Mouse (Mus musculus): ENCODE measurements at regions not wholly inside any gene's neighbourhood (a gene's known extent, or its start where the extent isn't known, plus 50 kb on each side); places are given as distances from the start of the nearest gene placed in this dataset.
"Not testable (repeated sequence)": the region's sequence is repeated elsewhere in the genome, so short reads cannot be mapped to it uniquely, and the experiment has no call there.

DNA sequence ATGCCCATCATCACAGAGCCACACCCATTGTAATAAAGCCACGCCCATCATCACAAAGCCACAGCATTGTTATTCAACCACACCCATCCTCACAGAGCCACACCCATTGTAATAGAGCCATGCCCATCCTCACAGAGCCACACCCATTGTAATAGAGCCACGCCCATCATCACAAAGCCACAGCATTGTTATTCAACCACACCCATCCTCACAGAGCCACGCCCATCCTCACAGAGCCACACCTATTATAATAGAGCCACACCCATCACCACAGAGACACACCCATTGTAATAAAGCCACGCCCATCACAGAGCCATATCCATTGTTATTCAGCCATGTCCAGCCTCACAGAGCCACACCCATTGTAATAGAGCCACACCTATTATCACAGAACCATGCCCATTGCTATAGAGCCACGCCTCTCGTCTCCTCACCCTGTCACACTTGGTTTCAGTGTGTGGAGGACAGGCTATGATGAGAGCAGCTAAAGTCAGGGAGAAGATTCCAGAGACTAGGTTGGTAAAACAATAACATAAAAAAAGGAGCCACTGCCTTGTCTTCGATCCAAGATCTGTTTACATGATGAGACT lies 85.6 kb downstream of the Gxylt1 start:
- no peak for DNase-seq (ENCODE audit: low spot score)

- no peak for DNase-seq (ENCODE audit: low spot score)
Observed at GRCm38 (mm10) chr15:93176221-93176620, 98.8 kb downstream of the Gxylt1 start.

DNA sequence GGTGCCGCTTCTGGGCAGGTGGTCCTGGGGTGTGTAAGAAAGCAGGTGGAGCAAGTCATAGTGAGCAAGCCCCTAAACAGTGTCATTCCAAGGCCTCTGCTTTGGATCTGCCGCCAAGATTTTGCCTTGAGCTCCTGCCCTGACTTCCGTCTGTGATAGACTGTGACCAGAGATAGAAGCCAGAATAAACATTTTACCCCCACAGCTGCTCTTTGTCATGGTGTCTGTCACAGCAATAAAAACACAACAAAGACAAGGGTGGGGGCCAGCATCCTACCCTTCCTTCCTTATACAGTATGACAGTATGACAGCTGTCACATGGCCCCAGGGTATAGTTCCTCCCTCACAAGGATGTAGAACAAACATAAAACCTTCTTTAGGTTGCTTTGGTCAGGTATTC lies 106.2 kb downstream of the Gxylt1 start:
- no peak for DNase-seq (ENCODE audit: low spot score)

DNA sequence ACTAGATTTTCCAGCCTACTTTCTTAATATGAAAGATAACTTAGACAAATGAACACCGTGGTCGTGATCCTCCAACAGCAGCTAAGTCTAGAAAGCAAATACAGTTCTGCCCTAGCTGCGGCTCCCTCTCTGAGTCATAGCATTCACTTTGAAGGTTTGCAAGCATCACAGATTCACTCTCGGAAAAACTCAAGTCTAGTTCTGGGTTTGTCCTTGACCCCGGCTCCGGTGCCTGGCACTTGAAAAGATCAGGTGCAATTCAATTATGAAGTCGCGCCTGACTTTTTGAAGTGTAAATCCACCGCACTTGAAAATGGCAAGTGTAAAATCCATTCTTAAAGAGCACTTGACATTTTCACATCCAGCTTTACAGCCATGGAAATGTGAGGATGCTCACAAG lies 107.5 kb downstream of the Gxylt1 start:
- DNase-seq (ENCODE audit: low spot score), result no peak

GRCm38 (mm10) chr15:93161924-93162910 lies 112.8 kb downstream of the Gxylt1 start:
- DNase-seq (ENCODE audit: low spot score), result no peak

GRCm38 (mm10) chr15:93161329-93161728 lies 113.7 kb downstream of the Gxylt1 start:
- DNase-seq (ENCODE audit: low spot score), result no peak

- DNase-seq (ENCODE audit: low spot score), result no peak
Observed at GRCm38 (mm10) chr15:93155756-93156155, 119.2 kb downstream of the Gxylt1 start.

- DNase-seq (ENCODE audit: low spot score), result no peak
Observed at GRCm38 (mm10) chr15:93154022-93154421, 121.0 kb downstream of the Gxylt1 start.

DNA sequence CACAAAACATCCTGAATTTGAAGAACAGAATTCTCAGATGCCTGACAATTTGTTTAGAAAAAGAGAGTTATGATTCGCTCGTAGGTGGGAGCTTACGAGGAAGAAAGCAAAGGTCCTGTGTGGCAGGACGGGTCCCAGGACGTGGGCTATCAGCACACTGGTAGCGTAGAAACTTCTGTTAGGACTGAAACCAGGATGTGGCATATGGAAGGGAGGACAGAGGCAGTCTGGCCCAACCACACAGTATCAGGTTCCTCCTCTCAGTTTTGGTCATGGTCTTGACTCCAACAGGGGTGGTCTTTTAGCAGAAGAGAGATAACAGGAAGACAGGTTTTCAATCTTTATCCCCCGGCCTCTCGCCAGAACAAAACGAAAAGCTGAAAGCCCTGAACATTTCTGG lies 130.1 kb downstream of the Gxylt1 start:
- no peak for DNase-seq (ENCODE audit: low spot score)

DNA sequence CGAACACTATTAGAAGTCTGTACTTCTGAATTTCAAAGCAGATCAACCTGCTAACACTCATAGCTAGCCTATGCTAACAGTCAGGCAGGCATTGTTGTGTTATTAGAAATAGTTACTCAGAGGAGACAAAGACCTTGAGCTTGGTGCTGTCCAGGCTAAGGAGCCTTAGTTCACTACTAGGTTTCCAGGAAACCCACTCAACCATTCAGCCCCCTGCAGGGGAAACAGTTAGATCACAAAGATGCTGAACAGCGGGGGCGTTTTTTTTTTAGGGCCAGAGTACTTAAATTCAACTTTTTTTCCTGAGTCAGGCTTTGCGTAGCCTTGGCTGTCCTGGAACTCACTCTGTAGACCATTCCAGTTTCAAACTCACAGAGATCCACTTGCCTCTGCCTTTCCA lies 130.7 kb downstream of the Gxylt1 start:
- no peak for DNase-seq (ENCODE audit: low spot score)

- DNase-seq (ENCODE audit: low spot score), result peak; percentile 29
Observed at GRCm38 (mm10) chr15:93133379-93133778, 141.6 kb downstream of the Gxylt1 start.

DNA sequence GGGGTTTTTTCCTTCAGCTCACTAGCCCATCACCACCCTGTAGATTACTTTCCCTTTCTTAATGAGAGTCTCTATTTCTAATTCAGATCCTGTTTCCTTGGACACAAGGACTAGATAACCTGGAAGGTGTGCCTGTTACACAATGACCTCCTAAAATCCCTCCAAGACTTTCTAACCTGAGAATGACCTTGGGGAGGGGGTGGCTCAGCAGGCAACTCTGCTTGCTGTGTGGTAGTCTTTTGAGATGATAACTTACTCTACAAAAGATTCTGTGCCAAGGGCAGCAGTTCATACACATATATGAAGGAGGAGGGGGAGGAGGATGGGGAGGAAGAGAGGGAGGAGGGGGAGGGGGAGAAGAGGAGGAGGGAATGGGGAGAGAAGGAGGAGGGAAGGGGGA lies 143.9 kb downstream of the Gxylt1 start:
- no peak for DNase-seq (ENCODE audit: low spot score)

GRCm38 (mm10) chr15:93125261-93125660 lies 149.7 kb downstream of the Gxylt1 start:
- no peak for DNase-seq (ENCODE audit: low spot score)

DNA sequence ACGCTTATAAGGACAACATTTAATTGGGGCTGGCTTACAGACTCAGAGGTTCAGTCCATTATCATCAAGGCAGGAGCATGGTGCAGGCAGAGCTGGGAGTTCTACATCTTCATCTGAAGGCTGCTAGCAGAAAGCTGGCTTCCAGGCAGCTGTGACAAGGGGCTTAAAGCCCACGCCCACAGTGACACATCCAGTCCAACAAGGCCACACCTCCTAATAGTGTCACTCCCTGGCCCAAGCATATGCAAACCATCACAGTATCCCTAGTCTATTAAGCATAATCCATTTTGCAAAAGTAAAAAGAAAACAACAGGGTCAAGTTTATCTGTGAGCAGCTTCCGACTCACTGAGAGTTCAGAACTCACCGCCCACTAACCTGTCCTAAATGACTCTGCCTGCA lies 153.8 kb downstream of the Gxylt1 start:
- no peak for DNase-seq (ENCODE audit: low spot score)

- DNase-seq (ENCODE audit: low spot score), result not testable (repeated sequence)
Observed at GRCm38 (mm10) chr15:93117806-93118205, 157.2 kb downstream of the Gxylt1 start.

DNA sequence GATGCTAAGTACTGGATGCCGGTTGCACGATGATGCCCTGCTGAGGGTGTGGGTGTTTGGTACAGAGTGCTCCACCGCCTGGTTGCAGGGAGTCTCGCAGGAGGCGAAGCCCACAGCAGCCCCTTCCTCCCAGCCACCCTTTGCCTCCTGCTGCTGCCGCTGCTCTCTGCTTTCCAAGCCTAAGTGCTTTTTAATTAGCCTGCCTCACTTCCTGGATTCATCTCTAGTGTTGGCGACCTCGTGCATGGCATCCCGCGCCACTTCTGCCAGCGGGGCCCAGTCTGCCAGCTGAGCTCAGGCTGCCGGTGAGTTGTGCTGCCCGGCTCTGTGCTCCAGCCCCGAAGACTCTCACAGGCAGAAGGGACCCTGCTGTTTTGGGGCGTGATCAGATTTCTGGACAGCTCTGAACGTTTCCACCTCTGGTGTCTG lies 159.3 kb downstream of the Gxylt1 start:
- DNase-seq (ENCODE audit: low spot score), result no peak

- no peak for DNase-seq (ENCODE audit: low spot score)
Observed at GRCm38 (mm10) chr15:93104936-93105335, 170.0 kb downstream of the Gxylt1 start.

- DNase-seq (ENCODE audit: low spot score), result no peak
Observed at GRCm38 (mm10) chr15:93103426-93103825, 171.6 kb downstream of the Gxylt1 start.

DNA sequence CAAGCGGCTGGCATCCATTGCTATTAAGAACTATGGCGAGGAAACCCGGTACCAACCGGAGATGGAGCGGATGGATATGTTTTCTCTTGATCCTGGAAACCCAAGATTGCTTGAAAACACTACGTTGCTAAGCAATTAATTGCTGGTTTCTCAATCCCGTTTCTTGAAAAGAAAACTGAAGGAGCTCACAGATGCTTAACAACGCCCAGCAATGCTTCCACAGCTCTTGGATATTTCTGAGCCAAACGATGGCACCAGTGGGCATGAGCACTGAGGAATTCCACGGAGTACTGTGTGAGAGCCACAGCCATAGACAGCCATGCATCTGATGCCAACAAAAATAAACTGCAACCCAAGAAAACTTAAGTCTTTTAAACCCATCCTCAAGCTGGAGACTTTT lies 173.1 kb downstream of the Gxylt1 start:
- no peak for DNase-seq (ENCODE audit: low spot score)

DNA sequence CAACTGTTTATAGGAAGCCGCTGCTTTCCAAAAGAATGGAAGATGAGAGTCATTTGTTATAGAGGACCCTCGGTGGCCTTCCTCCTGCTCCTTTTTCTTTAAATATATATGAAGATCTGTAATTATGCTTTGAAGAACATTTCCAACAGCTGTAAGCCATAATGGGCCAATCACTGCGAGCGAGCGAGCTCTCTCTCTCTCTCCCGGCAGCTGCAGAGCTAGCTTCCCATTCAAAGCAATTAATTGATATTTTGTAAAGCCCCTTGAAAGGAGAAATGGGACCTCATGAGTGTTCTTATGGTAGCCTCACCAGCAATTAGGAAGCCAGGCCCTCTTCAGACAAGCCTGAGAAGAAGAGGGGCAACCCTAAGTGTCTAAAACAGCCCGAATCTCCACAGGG lies 174.1 kb downstream of the Gxylt1 start:
- DNase-seq (ENCODE audit: low spot score), result no peak

DNA sequence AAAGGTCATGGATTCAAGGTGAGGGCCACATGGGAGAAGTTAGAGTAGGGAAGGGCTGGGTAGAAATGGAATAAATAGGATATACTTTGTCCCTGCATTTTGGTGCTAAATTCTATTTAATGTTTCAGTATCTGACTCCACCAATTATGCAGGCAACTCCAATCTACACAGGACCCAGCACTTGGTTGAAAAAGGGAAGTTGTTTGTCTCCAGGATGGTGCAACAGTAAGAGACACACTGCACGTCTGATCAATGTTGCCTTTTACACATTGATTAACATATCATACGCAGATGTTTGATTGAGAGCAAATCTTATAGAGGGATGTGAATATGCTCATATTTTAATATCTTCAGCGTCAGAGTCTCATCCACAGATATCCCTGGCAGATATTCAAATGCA lies 175.1 kb downstream of the Gxylt1 start:
- DNase-seq (ENCODE audit: low spot score), result no peak

DNA sequence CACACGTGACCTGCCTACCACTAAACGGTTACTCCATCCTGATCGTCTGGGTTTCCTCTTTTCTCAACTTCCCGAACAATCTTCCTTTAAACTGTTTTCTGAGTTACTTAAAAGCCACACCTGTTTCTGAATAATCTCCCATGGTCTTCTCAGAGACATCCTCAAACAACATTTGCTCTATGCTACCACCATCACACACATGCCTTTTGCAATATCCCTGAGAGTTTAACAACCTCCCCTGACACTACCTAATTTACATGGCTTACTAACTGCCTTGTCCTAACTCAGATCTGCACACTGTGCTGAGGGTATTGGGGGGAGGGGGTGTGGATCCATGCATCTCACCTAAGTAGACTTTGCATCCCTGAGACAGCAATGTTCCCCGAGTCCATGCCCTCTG lies 178.6 kb downstream of the Gxylt1 start:
- no peak for DNase-seq (ENCODE audit: low spot score)

DNA sequence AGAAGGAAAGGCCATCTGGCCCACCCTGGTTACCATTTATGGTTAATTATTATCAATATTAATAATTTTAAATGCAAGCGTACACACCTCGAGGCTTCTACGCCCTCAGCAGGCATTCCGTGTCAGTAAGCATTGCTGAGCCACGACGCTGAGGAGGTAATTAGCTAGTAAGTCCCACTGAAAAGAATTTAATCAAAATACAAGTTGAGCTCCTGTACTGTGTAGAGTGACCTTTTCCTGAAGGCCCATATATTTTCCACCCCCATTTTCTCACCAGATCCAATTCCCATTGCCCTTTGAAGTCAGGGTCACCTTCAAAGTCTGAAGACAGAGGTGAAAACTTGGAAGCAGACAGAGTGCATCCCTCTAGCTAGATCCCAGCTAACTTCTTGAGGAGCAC lies 179.8 kb downstream of the Gxylt1 start:
- DNase-seq (ENCODE audit: low spot score), result no peak
